Mouse (Mus musculus) cerebellum, postnatal 36 days (tissue): ENCODE measurements around the gene Adgrv1.
"Not testable (repeated sequence)": the region's sequence is repeated elsewhere in the genome, so short reads cannot be mapped to it uniquely, and the experiment has no call there.

ENCODE experiments used
- DNase-seq, 2 experiments: peaks; one replicate each; pipeline ENCODE4 v3.0.0; 2021 to 2022; ENCODE audit warnings: mixed read lengths in 2 of 2

Adgrv1 gene

GRCm38 (mm10) chr13:81632720-81633415, at the start of gene Adgrv1:
Gene Adgrv1 (minus strand): TSS chr13:81633154.
- peak; percentile 72 to 84 for DNase-seq

GRCm38 (mm10) chr13:81675333-81675732, 42.4 kb upstream of the Adgrv1 start:
- no peak for DNase-seq

GRCm38 (mm10) chr13:81667713-81668112, 34.8 kb upstream of the Adgrv1 start:
- no peak for DNase-seq

- DNase-seq: peak; percentile 55 to 63
Observed at GRCm38 (mm10) chr13:81664331-81664698, 31.4 kb upstream of the Adgrv1 start.

GRCm38 (mm10) chr13:81663566-81664330, 30.8 kb upstream of the Adgrv1 start:
- peak; percentile 15 to 39 for DNase-seq

GRCm38 (mm10) chr13:81658053-81658752, 25.2 kb upstream of the Adgrv1 start:
- no peak for DNase-seq

GRCm38 (mm10) chr13:81657351-81658052, 24.5 kb upstream of the Adgrv1 start, which contains the start of gene Lysmd3:
Gene Lysmd3 (plus strand): TSS chr13:81657663.
- DNase-seq: peak; percentile 91 to 96

GRCm38 (mm10) chr13:81657008-81657350, 24.0 kb upstream of the Adgrv1 start:
- no peak for DNase-seq

GRCm38 (mm10) chr13:81656091-81656850, 23.3 kb upstream of the Adgrv1 start:
- peak in 1 of 2 experiments; percentile 11 for DNase-seq

- not testable (repeated sequence) for DNase-seq
Observed at GRCm38 (mm10) chr13:81650382-81650781, 17.4 kb upstream of the Adgrv1 start.

- DNase-seq: no peak
Observed at GRCm38 (mm10) chr13:81646348-81646747, 13.4 kb upstream of the Adgrv1 start.

GRCm38 (mm10) chr13:81644047-81644565, 11.2 kb upstream of the Adgrv1 start:
- DNase-seq: no peak

- DNase-seq: no peak
Observed at GRCm38 (mm10) chr13:81642491-81643149, 9.7 kb upstream of the Adgrv1 start.

- DNase-seq: peak; percentile 45 to 61
Observed at GRCm38 (mm10) chr13:81641289-81642045, 8.5 kb upstream of the Adgrv1 start.

GRCm38 (mm10) chr13:81640881-81641280, 7.9 kb upstream of the Adgrv1 start:
- DNase-seq: no peak

- DNase-seq: no peak
Observed at GRCm38 (mm10) chr13:81639624-81640023, 6.7 kb upstream of the Adgrv1 start.

- DNase-seq: no peak
Observed at GRCm38 (mm10) chr13:81630566-81630965, 2.4 kb downstream of the Adgrv1 start.

- no peak for DNase-seq
Observed at GRCm38 (mm10) chr13:81629395-81629794, 3.6 kb downstream of the Adgrv1 start.

GRCm38 (mm10) chr13:81628631-81629190, 4.2 kb downstream of the Adgrv1 start:
- DNase-seq: no peak

- DNase-seq: not testable (repeated sequence)
Observed at GRCm38 (mm10) chr13:81627861-81628260, 5.1 kb downstream of the Adgrv1 start.
